Mouse (Mus musculus) liver, adult (tissue): Measurements from ENCODE around the gene Slf1.

Source experiments
- GATA4 ChIP-seq: IDR thresholded peaks from 2 replicates; pipeline ENCODE4 v1.6.1; 2014; ENCODE audit warnings: mild to moderate bottlenecking, low read length; ENCODE audit not compliant: insufficient replicate concordance

Slf1 gene

DNA sequence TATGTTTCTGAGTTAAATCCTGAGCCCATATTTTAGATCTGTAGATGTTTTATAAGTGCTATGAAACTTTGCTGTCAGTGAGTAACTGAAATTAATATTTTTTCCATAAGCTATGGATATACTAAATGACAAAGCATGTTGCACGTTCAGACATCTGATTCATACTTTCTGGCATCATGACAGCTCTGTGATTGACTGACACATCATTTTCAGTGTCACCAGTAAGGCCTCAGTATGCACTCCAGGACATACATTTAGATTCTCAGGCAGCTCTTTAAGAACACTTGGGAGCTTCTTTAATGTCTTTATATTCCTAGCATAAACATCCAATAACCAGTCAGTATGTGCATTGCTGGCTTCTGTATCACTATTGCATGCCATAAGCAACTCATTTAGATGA lies 91.9 kb downstream of the Slf1 start:
- TF ChIP-seq GATA4 = no peak

DNA sequence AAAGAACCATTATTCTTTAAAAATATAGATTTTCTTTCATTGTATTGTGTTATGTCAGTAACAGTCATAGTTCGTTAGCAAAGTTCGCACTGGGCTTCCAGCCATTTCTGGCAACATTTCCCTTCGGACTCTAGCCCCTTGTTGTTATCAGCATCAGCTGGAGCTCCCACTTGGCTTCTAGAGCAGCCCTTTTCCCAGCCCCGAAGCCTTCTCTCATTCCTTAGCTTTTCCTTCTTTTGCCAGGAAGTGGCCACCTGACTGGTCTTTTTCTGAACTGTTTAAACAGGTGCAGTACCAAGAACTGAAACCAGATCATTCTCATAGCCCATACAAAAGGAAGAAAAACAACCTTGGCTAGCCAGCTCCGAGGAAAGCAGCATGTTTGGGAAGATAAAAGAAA lies 105.7 kb downstream of the Slf1 start:
- no peak for TF ChIP-seq GATA4

DNA sequence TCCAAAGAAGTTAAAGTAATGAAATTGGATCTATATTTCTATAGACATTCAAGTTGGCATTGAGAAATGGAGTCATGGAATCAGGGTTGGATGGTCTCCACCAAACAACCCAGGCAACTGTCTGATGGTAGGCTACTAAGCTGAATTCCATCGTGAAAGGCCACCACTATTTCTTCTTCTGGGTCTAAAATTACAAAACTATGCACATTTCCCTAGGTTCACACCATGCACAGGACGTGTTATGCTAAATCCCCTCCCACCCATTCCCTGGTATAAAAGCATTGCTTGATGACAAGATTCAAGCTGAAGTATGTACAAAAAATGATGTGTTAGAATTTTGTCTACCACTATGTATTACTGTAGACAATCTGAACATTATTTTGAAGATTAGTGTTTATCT lies 116.4 kb downstream of the Slf1 start:
- TF ChIP-seq GATA4 = no peak

DNA sequence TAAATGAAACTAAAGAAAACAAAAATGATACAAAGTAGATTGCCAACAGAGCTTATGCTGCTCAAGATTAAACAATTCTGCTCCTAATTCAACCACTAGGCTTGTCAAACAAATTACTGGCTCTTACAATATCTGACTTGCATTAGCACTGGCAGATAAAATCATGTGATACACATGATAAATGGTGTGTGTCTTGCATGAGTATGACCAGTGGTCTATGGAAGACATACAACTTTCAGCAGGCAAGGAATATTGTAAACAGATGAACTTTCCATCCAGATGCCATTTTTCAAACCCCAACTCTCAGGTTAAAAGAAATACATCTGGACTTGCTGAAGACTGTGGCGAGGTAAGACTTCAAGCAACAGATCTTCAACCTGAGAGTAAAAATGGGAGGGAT lies 131.6 kb downstream of the Slf1 start:
- no peak for TF ChIP-seq GATA4

DNA sequence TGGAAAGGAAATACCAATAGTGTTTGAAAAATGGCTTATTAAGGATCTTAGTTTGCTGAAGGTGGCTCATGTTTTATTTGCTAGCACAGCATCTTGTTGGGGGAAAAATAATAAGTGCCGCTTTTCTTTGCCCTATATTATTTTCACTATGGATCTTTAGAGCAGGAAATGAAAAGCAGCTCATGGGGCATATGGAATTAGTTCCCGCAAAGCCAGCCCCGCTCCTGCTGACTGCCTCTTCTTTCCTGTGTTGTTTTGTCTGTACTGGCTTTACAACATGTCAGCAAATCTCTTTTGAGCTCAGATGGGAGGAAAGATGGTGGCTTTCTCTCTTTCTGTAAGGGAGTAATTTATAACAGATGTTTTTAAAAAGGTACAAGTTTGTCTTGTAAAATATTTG lies 132.6 kb downstream of the Slf1 start:
- no peak for TF ChIP-seq GATA4
